Mouse (Mus musculus) small intestine, adult 2 months (tissue): ENCODE results near the gene Spata1. TPM values are rescaled to one million over a fixed set of nuclear protein-coding genes. Genes with fewer than 3 reads are reported as not detected.
"Not testable (repeated sequence)": the region's sequence is repeated elsewhere in the genome, so short reads cannot be mapped to it uniquely, and the experiment has no call there.

Experiments used
- H3K27ac ChIP-seq: fragments of 200-500 bp; 2 replicates; pipeline ENCODE4 v1.5.1; 2012; ENCODE audit warnings: low read depth, low read length, control low read depth, inconsistent platforms; ENCODE audit not compliant: insufficient read depth
- H3K27me3 ChIP-seq: fragments of 200-500 bp; 2 replicates; pipeline ENCODE4 v1.6.1; 2012; ENCODE audit warnings: mild to moderate bottlenecking, moderate library complexity, low read length, inconsistent platforms; ENCODE audit not compliant: control insufficient read depth, insufficient read depth
- H3K36me3 ChIP-seq: fragments of 200-500 bp; 2 replicates; pipeline ENCODE4 v1.6.1; 2012; ENCODE audit warnings: mild to moderate bottlenecking, low read length, control low read depth, inconsistent platforms; ENCODE audit not compliant: control insufficient read depth, insufficient read depth
- H3K4me1 ChIP-seq: fragments of 200-500 bp; 2 replicates; pipeline ENCODE4 v1.6.1; 2012; ENCODE audit warnings: low read length, inconsistent platforms, mixed read lengths; ENCODE audit not compliant: control insufficient read depth, insufficient read depth, insufficient read length
- H3K4me3 ChIP-seq: fragments of 200-500 bp; 2 replicates; pipeline ENCODE4 v1.5.1; 2012; ENCODE audit warnings: low read depth, mild to moderate bottlenecking, control low read depth, inconsistent platforms, low read length, moderate library complexity
- CTCF ChIP-seq: fragments of 200-500 bp; IDR thresholded peaks from 2 replicates; pipeline ENCODE4 v1.5.1; 2012; ENCODE audit warnings: low read depth, mild to moderate bottlenecking, control low read depth, inconsistent platforms, low read length, moderate library complexity, mixed read lengths; ENCODE audit not compliant: insufficient replicate concordance, insufficient read length; ENCODE audit errors: extremely low read depth
- POLR2A ChIP-seq: fragments of 200-500 bp; IDR thresholded peaks from 2 replicates; pipeline ENCODE4 v1.6.1; 2012; ENCODE audit warnings: low read depth, mild to moderate bottlenecking, control low read depth, inconsistent platforms, low read length, moderate library complexity
- WGBS: fragments of 180-500 bp; shearing (Covaris S2); methylation state at CpG from one replicate; pipeline ENCODE4 v1.1.7; 2018; 5-methylcytosine and 5-hydroxymethylcytosine counted together
- polyA plus RNA-seq: library from polyadenylated mRNA; depleted of rRNA; stranded (reverse); fragments of >200 nt; gene quantifications from 2 replicates; pipeline ENCODE4 v1.2.3, GENCODE M21; 2012

Gene Spata1
- polyA plus RNA-seq, 1 experiment, result 0.19 TPM

- Histone ChIP-seq H3K27ac (no peak overlapping the region), H3K36me3 (peaks cover 58% of the 10 kb centered on the region), H3K27me3 (no peaks in the 10 kb centered on the region), H3K4me3 (no peak overlapping the region), H3K4me1 (no peaks in the 10 kb centered on the region)
- WGBS, result 89% methylated on average over 8 of the region's 8 CpGs
- no peak for TF ChIP-seq POLR2A
- no peak for TF ChIP-seq CTCF
Observed at GRCm38 (mm10) chr3:146434686-146435085, 64.9 kb downstream of the Spata1 start.

- H3K27ac ChIP-seq, result no peak overlapping the region
- H3K27me3 ChIP-seq, result no peaks in the 10 kb centered on the region
- H3K4me1 ChIP-seq, result no peaks in the 10 kb centered on the region
- no peak overlapping the region for H3K4me3 ChIP-seq
- 88% methylated on average over 14 of the region's 14 CpGs for WGBS
- no peak for TF ChIP-seq CTCF
- no peak for TF ChIP-seq POLR2A
- H3K36me3 ChIP-seq, result peaks cover 60% of the 10 kb centered on the region
Observed at GRCm38 (mm10) chr3:146433681-146434350, 65.7 kb downstream of the Spata1 start.

- not testable (repeated sequence) for H3K27ac ChIP-seq, H3K4me3 ChIP-seq, H3K27me3 ChIP-seq, H3K4me1 ChIP-seq
- WGBS, result 91% methylated on average over 11 of the region's 11 CpGs
- H3K36me3 ChIP-seq, result peaks cover 61% of the 10 kb centered on the region
Observed at GRCm38 (mm10) chr3:146433063-146433462, 66.5 kb downstream of the Spata1 start.

GRCm38 (mm10) chr3:146426489-146426888 lies 73.1 kb downstream of the Spata1 start:
- Histone ChIP-seq H3K4me3 (no peak overlapping the region), H3K36me3 (peaks cover 51% of the 10 kb centered on the region), H3K27me3 (no peaks in the 10 kb centered on the region), H3K27ac (no peak overlapping the region), H3K4me1 (peaks cover 2% of the 10 kb centered on the region; the same call in 1 of the 2 replicates)
- WGBS, result 78% methylated on average over 8 of the region's 8 CpGs
- TF ChIP-seq POLR2A (no peak), CTCF (no peak)

- no peak overlapping the region for H3K27ac ChIP-seq
- WGBS, result 90% methylated on average over 7 of the region's 7 CpGs
- TF ChIP-seq CTCF, result no peak
- TF ChIP-seq POLR2A, result no peak
- peaks cover 2% of the 10 kb centered on the region; the same call in 1 of the 2 replicates for H3K4me1 ChIP-seq
- no peaks in the 10 kb centered on the region for H3K27me3 ChIP-seq
- H3K36me3 ChIP-seq, result peaks cover 52% of the 10 kb centered on the region
- H3K4me3 ChIP-seq, result no peak overlapping the region
Observed at GRCm38 (mm10) chr3:146425902-146426301, 73.7 kb downstream of the Spata1 start.

- TF ChIP-seq CTCF (no peak), POLR2A (no peak)
- 54% methylated on average over 7 of the region's 7 CpGs for WGBS
- Histone ChIP-seq H3K27ac (no peak overlapping the region), H3K4me1 (peaks cover 2% of the 10 kb centered on the region; the same call in 1 of the 2 replicates), H3K4me3 (no peak overlapping the region), H3K36me3 (peaks cover 57% of the 10 kb centered on the region), H3K27me3 (no peaks in the 10 kb centered on the region)
Observed at GRCm38 (mm10) chr3:146424306-146424900, 75.2 kb downstream of the Spata1 start.

- peak; percentile 43; the same call in 1 of the 2 replicates for TF ChIP-seq CTCF
- TF ChIP-seq POLR2A, result no peak
- Histone ChIP-seq H3K4me3 (no peak overlapping the region), H3K27me3 (no peaks in the 10 kb centered on the region), H3K27ac (no peak overlapping the region), H3K36me3 (peaks cover 61% of the 10 kb centered on the region), H3K4me1 (peaks cover 2% of the 10 kb centered on the region; the same call in 1 of the 2 replicates)
- 89% methylated on average over 7 of the region's 7 CpGs for WGBS
Observed at GRCm38 (mm10) chr3:146423710-146424109, 75.8 kb downstream of the Spata1 start.
